Mouse (Mus musculus): ENCODE results near the gene Rbms3. TPM values are rescaled to one million over a fixed set of nuclear protein-coding genes. Genes with fewer than 3 reads are reported as not detected.

Gene Rbms3
- total RNA-seq, 1 experiment from 2014 or later = not detected

GRCm38 (mm10) chr9:117187116-117188034 lies 442.3 kb downstream of the Rbms3 start:
- ATAC-seq (replicated peaks in 1 of 2; ENCODE audit: insufficient read depth in 1 of 2, low FRiP score in 2 of 2, low TSS enrichment in 1 of 2, low read depth in 1 of 2, poor library complexity in 2 of 2, severe bottlenecking in 2 of 2) = no peak

DNA sequence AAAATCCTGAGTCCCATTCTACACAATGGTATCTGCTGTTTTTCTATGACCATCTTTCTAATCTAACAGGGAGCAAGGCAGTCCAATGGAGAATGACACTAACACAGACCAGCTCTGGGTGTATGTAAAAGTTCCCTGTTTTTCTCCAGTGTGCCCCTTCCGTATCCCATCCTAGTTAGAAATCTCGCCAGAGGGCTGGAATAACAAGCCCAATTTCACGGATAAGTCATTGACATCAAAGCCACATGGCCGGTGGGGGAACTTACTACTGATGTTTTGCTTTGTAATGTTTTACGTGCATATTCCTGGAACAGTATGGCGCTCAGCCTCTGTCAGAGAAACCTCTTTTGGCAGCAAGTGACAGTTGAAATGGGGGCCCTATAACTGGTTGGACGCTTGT lies 449.1 kb downstream of the Rbms3 start:
- ATAC-seq (replicated peaks in 1 of 2; ENCODE audit: insufficient read depth in 1 of 2, low FRiP score in 2 of 2, low TSS enrichment in 1 of 2, low read depth in 1 of 2, poor library complexity in 2 of 2, severe bottlenecking in 2 of 2) = no peak

DNA sequence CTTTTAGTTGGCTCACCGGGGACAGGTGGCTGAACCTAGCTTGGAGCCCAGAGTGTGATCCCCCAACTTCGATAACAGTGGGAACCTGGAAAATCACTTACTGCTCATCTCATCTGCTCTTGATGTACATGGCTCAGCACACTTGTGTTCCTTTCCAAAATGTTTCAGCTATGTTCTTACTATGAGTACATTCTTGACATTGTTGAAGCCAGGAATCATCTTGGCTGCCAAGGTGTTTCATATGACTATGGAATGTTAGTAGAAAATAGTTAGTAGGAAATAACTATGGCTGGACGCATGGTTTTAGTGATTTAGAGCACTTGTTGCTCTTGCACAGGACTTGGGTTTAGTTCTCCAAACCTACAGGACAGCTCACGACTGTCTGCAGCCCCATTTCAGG lies 451.3 kb downstream of the Rbms3 start:
- ATAC-seq (replicated peaks in 1 of 2; ENCODE audit: insufficient read depth in 1 of 2, low FRiP score in 2 of 2, low TSS enrichment in 1 of 2, low read depth in 1 of 2, poor library complexity in 2 of 2, severe bottlenecking in 2 of 2) = no peak

GRCm38 (mm10) chr9:117172526-117172925 lies 457.2 kb downstream of the Rbms3 start:
- no peak for ATAC-seq (replicated peaks in 1 of 2; ENCODE audit: insufficient read depth in 1 of 2, low FRiP score in 2 of 2, low TSS enrichment in 1 of 2, low read depth in 1 of 2, poor library complexity in 2 of 2, severe bottlenecking in 2 of 2)

DNA sequence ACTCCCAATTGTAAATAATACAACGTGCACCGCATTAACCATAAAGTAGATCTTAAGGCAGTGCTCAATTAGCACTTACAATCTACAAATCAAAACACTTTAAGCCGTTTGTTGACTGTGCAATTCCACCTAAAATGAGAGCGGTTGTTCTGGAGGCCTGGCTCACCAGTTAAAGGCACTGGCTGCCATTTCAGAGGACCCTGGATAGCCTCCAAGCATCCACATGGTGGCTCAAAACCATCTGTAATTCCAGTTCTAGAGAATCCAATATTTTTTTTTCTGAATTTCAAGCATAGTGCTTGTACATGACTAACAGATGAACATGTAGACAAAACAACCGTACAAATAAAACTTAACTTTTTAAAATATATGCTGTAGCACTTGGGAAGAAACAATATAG lies 460.5 kb downstream of the Rbms3 start:
- no peak for ATAC-seq (replicated peaks in 1 of 2; ENCODE audit: insufficient read depth in 1 of 2, low FRiP score in 2 of 2, low TSS enrichment in 1 of 2, low read depth in 1 of 2, poor library complexity in 2 of 2, severe bottlenecking in 2 of 2)

DNA sequence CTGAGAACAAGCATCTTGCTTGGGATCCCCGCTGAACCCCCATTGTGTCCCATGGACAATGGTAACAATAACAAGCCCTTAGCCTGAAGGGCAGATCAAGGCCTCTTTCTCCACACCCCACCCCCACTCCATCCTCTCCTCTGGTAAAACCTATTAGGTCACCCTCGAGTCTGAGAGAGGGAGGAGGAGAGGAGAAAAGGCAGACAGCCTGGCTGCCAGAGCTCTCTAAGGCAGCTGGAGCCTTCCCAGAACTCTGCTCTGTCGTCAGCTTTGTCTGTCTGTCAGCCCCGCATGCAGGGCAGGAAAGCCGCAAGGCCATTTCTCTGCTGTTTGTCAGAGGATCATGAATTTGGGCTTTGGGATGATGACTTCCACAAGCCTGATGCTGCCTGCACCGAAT lies 466.6 kb downstream of the Rbms3 start:
- no peak for ATAC-seq (replicated peaks in 1 of 2; ENCODE audit: insufficient read depth in 1 of 2, low FRiP score in 2 of 2, low TSS enrichment in 1 of 2, low read depth in 1 of 2, poor library complexity in 2 of 2, severe bottlenecking in 2 of 2)

DNA sequence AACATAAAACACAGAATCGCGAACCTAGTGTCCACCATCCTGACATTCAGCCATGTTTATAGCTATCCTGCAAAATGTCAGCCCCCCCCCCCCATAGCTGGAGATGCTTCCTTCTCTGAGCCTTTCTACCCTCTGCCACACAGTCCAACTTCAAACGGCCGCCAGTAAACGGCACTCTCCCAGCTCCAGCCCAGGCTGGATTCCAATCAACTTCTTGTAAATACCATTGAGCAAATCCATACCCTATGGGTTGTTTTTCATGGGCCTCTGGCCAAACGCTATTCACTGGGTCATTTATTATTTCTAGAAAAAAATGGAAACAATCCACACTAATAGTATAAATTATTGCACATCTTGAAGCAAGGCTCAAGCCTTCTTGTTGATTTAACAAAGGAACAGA lies 468.6 kb downstream of the Rbms3 start:
- no peak for ATAC-seq (replicated peaks in 1 of 2; ENCODE audit: insufficient read depth in 1 of 2, low FRiP score in 2 of 2, low TSS enrichment in 1 of 2, low read depth in 1 of 2, poor library complexity in 2 of 2, severe bottlenecking in 2 of 2)

- no peak for ATAC-seq (replicated peaks in 1 of 2; ENCODE audit: insufficient read depth in 1 of 2, low FRiP score in 2 of 2, low TSS enrichment in 1 of 2, low read depth in 1 of 2, poor library complexity in 2 of 2, severe bottlenecking in 2 of 2)
Observed at GRCm38 (mm10) chr9:117156330-117156905, 473.3 kb downstream of the Rbms3 start.

DNA sequence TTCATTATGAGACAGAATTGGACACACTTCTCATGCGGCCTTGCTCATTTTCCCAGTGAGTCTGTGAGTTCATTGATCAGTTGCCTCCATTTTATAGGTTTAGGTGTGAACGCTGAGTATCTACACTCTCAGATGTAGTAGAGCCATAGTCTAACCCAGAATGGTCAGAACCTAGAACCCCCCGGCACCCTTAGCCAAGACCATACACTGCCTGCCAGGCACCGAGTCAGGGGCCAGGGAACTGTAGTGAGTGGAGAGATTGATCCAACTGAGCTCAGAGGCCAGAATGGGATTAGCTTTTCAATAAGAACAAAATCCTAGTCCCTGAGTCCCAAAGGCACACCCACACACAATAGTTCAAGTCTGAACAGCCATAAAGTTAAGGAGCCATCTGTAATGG lies 475.1 kb downstream of the Rbms3 start:
- no peak for ATAC-seq (replicated peaks in 1 of 2; ENCODE audit: insufficient read depth in 1 of 2, low FRiP score in 2 of 2, low TSS enrichment in 1 of 2, low read depth in 1 of 2, poor library complexity in 2 of 2, severe bottlenecking in 2 of 2)

- peak in 1 of 2 experiments; percentile 21; a peak in 1 of 4 replicates for ATAC-seq (replicated peaks in 1 of 2; ENCODE audit: insufficient read depth in 1 of 2, low FRiP score in 2 of 2, low TSS enrichment in 1 of 2, low read depth in 1 of 2, poor library complexity in 2 of 2, severe bottlenecking in 2 of 2)
Observed at GRCm38 (mm10) chr9:117153686-117154274, 475.9 kb downstream of the Rbms3 start.

GRCm38 (mm10) chr9:117151951-117152350 lies 477.8 kb downstream of the Rbms3 start:
- no peak for ATAC-seq (replicated peaks in 1 of 2; ENCODE audit: insufficient read depth in 1 of 2, low FRiP score in 2 of 2, low TSS enrichment in 1 of 2, low read depth in 1 of 2, poor library complexity in 2 of 2, severe bottlenecking in 2 of 2)

DNA sequence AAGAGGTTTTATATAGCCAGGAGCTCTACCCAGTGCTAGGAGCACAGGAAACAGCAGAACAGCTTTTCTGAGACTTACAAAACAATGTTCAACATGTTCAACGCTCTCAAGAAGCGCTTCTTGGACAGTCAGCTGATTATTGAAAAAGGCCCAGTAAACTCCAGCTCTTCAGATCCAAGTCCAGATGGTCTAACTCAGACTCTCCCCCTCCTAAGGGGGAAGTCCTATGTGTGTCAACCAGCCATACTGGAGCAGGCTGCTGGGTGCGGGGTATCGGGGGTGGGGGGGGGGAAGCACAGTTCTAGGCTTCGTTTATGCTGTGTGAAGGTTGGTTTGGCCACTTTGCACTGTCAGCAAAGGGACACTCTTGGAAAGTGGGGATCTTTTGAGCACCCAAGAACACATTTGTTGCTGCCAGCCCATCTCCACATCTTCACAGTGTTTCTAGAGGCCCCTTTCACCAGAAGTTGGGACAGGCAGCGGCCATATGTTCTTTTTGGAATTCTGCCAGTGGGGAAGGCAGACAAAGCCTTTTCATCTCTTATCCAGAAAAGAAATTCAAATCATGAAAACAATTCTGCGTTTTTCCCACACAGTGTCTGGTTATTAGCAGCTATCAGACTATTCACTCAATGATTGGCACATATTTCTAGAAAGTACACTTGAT lies 485.5 kb downstream of the Rbms3 start:
- no peak for ATAC-seq (replicated peaks in 1 of 2; ENCODE audit: insufficient read depth in 1 of 2, low FRiP score in 2 of 2, low TSS enrichment in 1 of 2, low read depth in 1 of 2, poor library complexity in 2 of 2, severe bottlenecking in 2 of 2)

DNA sequence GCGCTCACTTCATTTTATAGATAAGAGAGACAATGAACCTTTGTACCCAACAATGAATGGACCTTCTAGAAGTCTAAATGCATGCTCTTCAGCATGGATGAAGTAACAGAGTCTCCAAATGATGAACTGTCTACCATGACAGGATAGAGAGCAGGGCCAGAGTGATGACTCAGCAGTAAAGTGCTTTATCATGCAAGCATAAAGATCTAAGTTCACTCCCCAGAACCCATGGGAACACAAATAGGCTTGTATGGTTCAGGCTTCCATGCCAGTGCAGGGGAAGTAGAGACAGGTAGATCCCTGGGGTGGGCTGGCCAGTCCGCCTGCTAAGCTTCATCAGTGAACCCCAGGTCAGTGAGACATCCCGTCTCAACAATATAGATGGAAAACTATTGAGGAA lies 489.7 kb downstream of the Rbms3 start:
- no peak for ATAC-seq (replicated peaks in 1 of 2; ENCODE audit: insufficient read depth in 1 of 2, low FRiP score in 2 of 2, low TSS enrichment in 1 of 2, low read depth in 1 of 2, poor library complexity in 2 of 2, severe bottlenecking in 2 of 2)

DNA sequence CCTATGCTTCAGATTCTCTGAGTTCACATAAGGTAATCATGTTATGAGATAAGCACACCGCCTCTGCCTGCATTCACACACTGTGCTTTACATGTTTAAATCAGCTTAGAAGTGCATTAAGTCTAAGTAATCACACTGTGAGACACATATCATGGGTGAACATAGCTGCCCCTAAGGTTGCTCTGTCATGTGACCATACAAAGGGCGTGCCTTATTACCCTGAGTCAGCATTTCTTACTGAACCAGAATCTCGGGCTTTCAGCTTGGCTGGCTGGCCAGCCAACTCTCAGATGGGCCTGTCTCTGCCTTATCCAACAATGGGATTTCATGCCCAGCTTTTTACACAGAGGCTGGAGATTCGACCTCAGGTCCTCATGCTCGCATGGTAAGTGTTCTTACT lies 493.3 kb downstream of the Rbms3 start:
- peak; percentile 39 to 64; a peak in 3 of 4 replicates for ATAC-seq (replicated peaks in 1 of 2; ENCODE audit: insufficient read depth in 1 of 2, low FRiP score in 2 of 2, low TSS enrichment in 1 of 2, low read depth in 1 of 2, poor library complexity in 2 of 2, severe bottlenecking in 2 of 2)

DNA sequence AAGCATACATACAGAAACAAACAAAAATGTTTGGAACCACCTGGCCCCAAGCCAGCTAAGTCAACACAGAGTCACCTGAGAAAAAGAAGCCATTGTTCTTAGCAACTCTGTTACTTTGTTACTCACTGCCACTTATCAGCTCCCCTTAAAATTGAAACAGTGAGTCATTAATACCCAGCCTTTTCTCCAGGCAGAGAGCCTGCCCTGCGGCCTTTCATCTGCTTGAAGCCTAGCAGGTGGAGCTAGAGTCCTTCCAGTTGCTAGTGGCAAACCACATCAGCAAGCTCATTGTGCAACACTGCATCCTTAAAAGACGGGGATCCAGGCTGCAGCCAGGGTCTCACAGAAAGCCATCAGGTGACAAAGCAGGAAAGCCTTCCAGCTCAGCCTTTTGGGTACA lies 495.7 kb downstream of the Rbms3 start:
- ATAC-seq (replicated peaks in 1 of 2; ENCODE audit: insufficient read depth in 1 of 2, low FRiP score in 2 of 2, low TSS enrichment in 1 of 2, low read depth in 1 of 2, poor library complexity in 2 of 2, severe bottlenecking in 2 of 2) = no peak

DNA sequence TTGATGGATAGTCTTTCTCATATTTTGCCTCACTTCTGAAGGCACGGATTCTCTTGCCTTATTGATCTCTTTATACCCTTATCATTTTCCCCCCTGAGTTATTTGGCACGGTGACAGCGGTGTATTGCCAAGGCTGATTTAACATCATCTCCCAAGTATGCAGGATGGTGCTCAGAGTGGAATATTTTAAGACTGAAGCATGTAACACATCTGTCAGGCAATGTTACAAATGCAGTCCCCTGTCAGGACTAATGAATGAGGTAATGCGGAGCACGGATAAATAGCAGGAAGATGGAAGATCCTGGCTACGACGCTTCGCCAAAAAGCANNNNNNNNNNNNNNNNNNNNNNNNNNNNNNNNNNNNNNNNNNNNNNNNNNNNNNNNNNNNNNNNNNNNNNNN lies 502.9 kb downstream of the Rbms3 start:
- no peak for ATAC-seq (replicated peaks in 1 of 2; ENCODE audit: insufficient read depth in 1 of 2, low FRiP score in 2 of 2, low TSS enrichment in 1 of 2, low read depth in 1 of 2, poor library complexity in 2 of 2, severe bottlenecking in 2 of 2)

DNA sequence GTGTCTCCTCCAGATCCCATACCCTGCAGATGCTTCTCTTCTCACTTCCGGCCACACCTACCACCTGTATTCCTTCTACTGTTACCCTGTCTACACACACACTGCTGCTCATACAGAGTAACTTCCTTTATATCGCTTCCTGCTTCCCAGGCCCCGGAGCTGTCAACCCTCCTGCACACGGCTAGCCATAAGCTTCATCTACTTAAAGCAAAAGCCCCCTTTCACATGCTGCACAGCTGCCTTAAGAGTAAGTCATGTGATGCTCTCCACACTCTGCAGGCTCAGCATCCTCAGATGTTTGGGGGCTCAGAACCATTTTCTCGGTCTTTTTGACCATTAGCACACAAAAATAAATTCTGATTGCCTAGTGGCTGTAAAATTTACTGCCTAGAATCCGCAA lies 503.9 kb downstream of the Rbms3 start:
- ATAC-seq (replicated peaks in 1 of 2; ENCODE audit: insufficient read depth in 1 of 2, low FRiP score in 2 of 2, low TSS enrichment in 1 of 2, low read depth in 1 of 2, poor library complexity in 2 of 2, severe bottlenecking in 2 of 2) = no peak

DNA sequence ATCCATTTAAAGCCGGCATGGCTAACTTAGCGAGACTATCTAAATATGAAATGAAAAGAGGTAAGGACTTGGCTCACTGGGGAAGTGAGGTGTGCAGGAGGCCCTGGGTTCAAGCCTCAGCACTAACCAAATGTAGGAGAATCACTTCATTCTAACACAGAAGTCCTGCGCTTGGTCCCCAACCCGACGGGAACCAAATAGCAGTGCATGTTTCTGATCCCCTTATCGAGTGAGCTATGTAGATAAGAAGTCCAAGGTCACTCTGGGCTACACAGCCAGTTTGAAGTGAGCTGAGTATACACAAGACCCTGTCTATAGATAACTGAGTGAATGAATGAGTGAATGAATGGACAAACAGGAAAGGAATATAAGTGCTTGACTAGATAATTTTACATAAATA lies 508.1 kb downstream of the Rbms3 start:
- ATAC-seq (replicated peaks in 1 of 2; ENCODE audit: insufficient read depth in 1 of 2, low FRiP score in 2 of 2, low TSS enrichment in 1 of 2, low read depth in 1 of 2, poor library complexity in 2 of 2, severe bottlenecking in 2 of 2) = no peak

All from hematopoietic stem cell, adult 5-6 weeks (primary cell).